Mouse (Mus musculus): ENCODE results near the gene Slc43a3. TPM values are rescaled to one million over a fixed set of nuclear protein-coding genes. Genes with fewer than 3 reads are reported as not detected.

Slc43a3 gene
- polyA plus RNA-seq (2017; shearing (Covaris generic)), result 10 to 100 TPM; 10.3 to 15.7 TPM

GRCm38 (mm10) chr2:84936474-84937429, at the start of gene Slc43a3:
TSS of gene Slc43a3 (plus strand) at chr2:84936579.

GRCm38 (mm10) chr2:84980188-84980587, 43.8 kb downstream of the Slc43a3 start, which contains the start of gene Prg2:
TSS of gene Prg2 (plus strand) at chr2:84980461.

GRCm38 (mm10) chr2:84987930-84988329, 51.6 kb downstream of the Slc43a3 start, which contains the start of gene Prg3:
TSS of gene Prg3 (plus strand) at chr2:84988215.

Other genes starting within 250 kb of the Slc43a3 start
- gene Zdhhc5, start 221.4 kb upstream of the Slc43a3 start, polyA plus RNA-seq (2017; shearing (Covaris generic)), result 10 to 100 TPM; 27.5 to 46.1 TPM
- 10 to 100 TPM; 49.8 to 53.2 TPM for gene Clp1, start 209.2 kb upstream of the Slc43a3 start, polyA plus RNA-seq (2017; shearing (Covaris generic))
- 1 to 10 TPM in 1 of 2 experiments, under 1 TPM in 1; 0.31 to 1.1 TPM for gene Ypel4, start 202.5 kb upstream of the Slc43a3 start, polyA plus RNA-seq (2017; shearing (Covaris generic))
- not detected for gene Gm19426, start 192.9 kb upstream of the Slc43a3 start, polyA plus RNA-seq (2017; shearing (Covaris generic))
- not detected for gene Serping1, start 161.1 kb upstream of the Slc43a3 start, polyA plus RNA-seq (2017; shearing (Covaris generic))
- 10 to 100 TPM; 23.1 to 71.4 TPM for gene Ube2l6, start 137.8 kb upstream of the Slc43a3 start, polyA plus RNA-seq (2017; shearing (Covaris generic))
- under 1 TPM in 1 of 2 experiments, not detected in 1; 0.16 TPM for gene Smtnl1, start 113.9 kb upstream of the Slc43a3 start, polyA plus RNA-seq (2017; shearing (Covaris generic))
- gene Timm10, start 109.6 kb upstream of the Slc43a3 start, polyA plus RNA-seq (2017; shearing (Covaris generic)), result 10 to 100 TPM; 21.9 to 43.6 TPM
- 1 to 10 TPM; 7.3 to 8.2 TPM for gene Slc43a1, start 97.7 kb upstream of the Slc43a3 start, polyA plus RNA-seq (2017; shearing (Covaris generic))
- not detected for gene Rtn4rl2, start 49.9 kb upstream of the Slc43a3 start, polyA plus RNA-seq (2017; shearing (Covaris generic))
- gene Prg2, start 43.9 kb downstream of the Slc43a3 start, polyA plus RNA-seq (2017; shearing (Covaris generic)), result 1 to 10 TPM; 7.7 to 8.3 TPM
- gene Prg3, start 51.6 kb downstream of the Slc43a3 start, polyA plus RNA-seq (2017; shearing (Covaris generic)), result under 1 TPM; 0.29 to 0.43 TPM
- 100 to 1,000 TPM; 162 to 179 TPM for gene Ssrp1, start 100.7 kb downstream of the Slc43a3 start, polyA plus RNA-seq (2017; shearing (Covaris generic))
- gene P2rx3, start 100.9 kb downstream of the Slc43a3 start, polyA plus RNA-seq (2017; shearing (Covaris generic)), result 1 to 10 TPM in 1 of 2 experiments, not detected in 1; 2.1 TPM
- 10 to 100 TPM in 1 of 2 experiments, 1 to 10 TPM in 1; 9.3 to 12.7 TPM for gene Tnks1bp1, start 111.4 kb downstream of the Slc43a3 start, polyA plus RNA-seq (2017; shearing (Covaris generic))
- gene Aplnr, start 199.6 kb downstream of the Slc43a3 start, polyA plus RNA-seq (2017; shearing (Covaris generic)), result under 1 TPM in 1 of 2 experiments, not detected in 1; 0.32 TPM

Data from activated CD4-positive, CD25-positive, alpha-beta regulatory T cell (primary cell).